Mouse (Mus musculus): Measurements from ENCODE around the gene Cfap61. TPM values are rescaled to one million over a fixed set of nuclear protein-coding genes. Genes with fewer than 3 reads are reported as not detected.
A peak's percentile ranks its signal among the peaks of the same experiment; 100 is the strongest.

The Cfap61 gene
- polyA plus RNA-seq, 1 experiment from 2014 or later = 0.82 TPM

DNA sequence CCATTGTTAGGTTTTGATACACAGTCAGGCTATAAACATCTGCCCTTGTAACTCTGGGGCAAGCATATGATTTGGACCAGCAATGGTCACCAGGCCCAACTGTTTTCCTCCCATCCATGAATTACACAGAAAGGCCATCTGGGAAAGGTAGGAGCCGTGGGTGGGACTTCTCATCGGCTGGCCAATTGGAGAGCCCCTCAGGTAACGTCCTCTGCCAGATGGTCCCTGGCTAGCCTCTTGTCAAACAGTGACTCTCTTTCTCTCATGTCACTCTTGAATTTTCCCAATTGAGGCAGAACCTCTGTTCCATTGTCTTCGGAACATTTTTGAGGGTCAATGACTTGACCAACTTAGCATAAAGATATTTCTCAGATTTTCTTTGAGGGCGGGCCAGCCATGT lies 213.2 kb downstream of the Cfap61 start:
- Histone ChIP-seq H3K4me3 (no peak overlapping the region), H3K9me3 (no peaks in the 10 kb centered on the region), H3K36me3 (no peaks in the 10 kb centered on the region), H3K27me3 (replicated peaks) (no peaks in the 10 kb centered on the region), H3K9ac (no peak overlapping the region), H3K4me1 (no peaks in the 10 kb centered on the region), H3K4me2 (replicated peaks) (no peak overlapping the region), H3K27ac (no peak overlapping the region)
- WGBS = 91% methylated on average over 5 of the region's 5 CpGs
- no peak for ATAC-seq (ENCODE audit: low FRiP score, low read depth)

DNA sequence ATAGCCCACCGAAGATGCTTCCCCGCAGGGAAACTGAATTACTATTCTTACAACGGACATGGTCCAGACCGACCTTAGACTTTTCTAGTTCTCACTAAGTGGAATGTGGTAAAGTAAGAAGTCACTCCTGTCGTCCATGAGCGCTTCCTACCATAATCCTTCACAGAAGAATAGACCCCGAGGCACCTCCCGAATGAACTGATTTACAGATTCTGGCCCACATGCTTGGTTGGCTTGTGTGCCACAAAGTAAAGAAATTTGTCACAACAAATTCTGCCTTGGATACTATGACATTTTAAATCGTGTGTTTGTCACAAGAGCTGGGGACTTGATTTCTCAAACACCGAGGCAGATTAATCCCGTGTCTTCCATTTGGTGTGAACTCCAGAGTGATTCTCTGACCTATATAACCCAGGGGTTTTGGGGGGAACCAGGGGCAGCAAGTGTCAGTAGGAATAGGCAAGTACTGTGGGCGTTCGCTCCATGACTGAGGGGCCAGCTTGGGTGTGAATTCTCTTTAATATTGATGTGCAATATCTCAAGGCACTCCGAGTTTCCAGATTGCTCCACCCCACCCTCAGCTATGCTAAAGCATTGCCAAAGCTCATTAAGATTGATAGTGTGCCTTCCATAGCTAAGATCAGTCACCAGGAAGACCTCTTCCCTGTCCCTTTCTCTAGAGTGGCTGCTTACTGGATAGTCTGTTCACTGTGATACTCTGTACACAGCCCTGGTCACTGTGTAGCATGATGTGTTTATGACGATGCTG lies 214.8 kb downstream of the Cfap61 start:
- no peak overlapping the region for H3K27ac ChIP-seq
- no peaks in the 10 kb centered on the region for H3K4me1 ChIP-seq
- no peak for ATAC-seq (ENCODE audit: low FRiP score, low read depth)
- H3K4me2 ChIP-seq (replicated peaks) = no peak overlapping the region
- H3K27me3 ChIP-seq (replicated peaks) = no peaks in the 10 kb centered on the region
- no peaks in the 10 kb centered on the region for H3K36me3 ChIP-seq
- H3K9me3 ChIP-seq = no peaks in the 10 kb centered on the region
- no peak overlapping the region for H3K4me3 ChIP-seq
- WGBS = 91% methylated on average over 15 of the region's 15 CpGs
- H3K9ac ChIP-seq = no peak overlapping the region

DNA sequence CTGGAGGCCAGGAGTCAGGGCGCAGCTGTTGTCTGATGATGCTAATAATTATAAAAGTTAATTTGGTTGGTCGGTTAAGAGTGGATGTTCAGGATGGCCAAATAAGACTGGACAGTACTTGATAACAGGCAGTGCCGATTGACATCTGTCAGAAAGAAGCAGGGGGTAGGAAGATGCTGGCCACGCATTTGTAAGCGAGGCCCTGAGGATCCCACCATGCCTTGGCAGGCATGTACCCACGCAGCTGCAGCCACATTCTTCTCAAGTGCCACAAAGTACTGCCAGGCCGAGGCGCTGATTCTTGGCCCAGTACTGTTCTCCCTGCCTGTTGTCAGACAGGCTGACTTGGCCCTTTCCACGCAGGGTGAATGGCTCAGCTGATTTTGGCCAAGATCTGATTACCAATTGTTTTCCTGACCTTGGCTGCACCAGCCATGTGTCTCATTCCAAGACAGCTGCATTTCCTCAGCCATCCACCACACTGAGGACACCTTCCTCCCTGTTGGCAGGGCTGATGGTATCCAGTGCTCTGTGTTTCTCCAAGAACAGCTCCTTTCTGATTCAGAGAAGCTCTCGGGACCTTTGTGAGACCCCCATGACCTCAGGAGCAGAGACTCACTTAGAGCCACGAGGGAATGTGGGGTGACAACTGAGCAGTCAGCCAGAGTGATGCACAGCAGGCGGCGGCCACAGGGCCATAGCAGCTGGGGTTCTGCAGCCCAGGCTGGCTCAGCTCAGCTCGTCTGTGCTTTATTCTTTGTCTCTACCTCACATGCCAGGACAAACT lies 233.6 kb downstream of the Cfap61 start:
- Histone ChIP-seq H3K9me3 (no peaks in the 10 kb centered on the region), H3K4me1 (peaks cover 9% of the 10 kb centered on the region; the same call in 1 of the 2 replicates), H3K4me3 (no peak overlapping the region), H3K4me2 (replicated peaks) (no peak overlapping the region), H3K9ac (no peak overlapping the region), H3K27me3 (replicated peaks) (no peaks in the 10 kb centered on the region), H3K36me3 (no peaks in the 10 kb centered on the region), H3K27ac (no peak overlapping the region)
- peak; percentile 48; the same call in 1 of the 2 replicates for ATAC-seq (ENCODE audit: low FRiP score, low read depth)
- WGBS = 58% methylated on average over 14 of the region's 14 CpGs

DNA sequence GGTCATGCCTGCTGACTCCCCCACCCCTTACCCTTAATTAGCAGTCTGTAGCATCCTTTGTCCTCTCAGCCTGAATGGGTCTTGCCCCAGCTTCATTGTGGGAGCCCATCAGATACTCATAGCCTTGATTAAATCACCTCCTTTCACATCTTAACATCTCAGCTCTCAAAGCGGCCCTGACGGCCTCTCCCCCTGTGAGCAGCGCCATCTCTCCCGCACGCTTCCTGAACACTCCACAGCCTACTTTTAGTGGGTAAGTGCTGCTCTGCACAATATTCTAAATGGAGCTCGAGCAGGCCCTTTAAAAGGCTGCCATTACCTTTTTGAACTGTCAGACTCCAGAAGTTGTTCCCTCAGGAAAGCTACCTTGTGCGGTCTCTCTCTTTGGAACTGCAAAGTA lies 234.9 kb downstream of the Cfap61 start:
- Histone ChIP-seq H3K27ac (no peak overlapping the region), H3K4me1 (peaks cover 9% of the 10 kb centered on the region; the same call in 1 of the 2 replicates), H3K36me3 (no peaks in the 10 kb centered on the region), H3K9me3 (no peaks in the 10 kb centered on the region), H3K4me2 (replicated peaks) (no peak overlapping the region), H3K4me3 (no peak overlapping the region), H3K27me3 (replicated peaks) (no peaks in the 10 kb centered on the region), H3K9ac (no peak overlapping the region)
- WGBS = 43% methylated on average over 7 of the region's 7 CpGs
- ATAC-seq (ENCODE audit: low FRiP score, low read depth) = no peak

DNA sequence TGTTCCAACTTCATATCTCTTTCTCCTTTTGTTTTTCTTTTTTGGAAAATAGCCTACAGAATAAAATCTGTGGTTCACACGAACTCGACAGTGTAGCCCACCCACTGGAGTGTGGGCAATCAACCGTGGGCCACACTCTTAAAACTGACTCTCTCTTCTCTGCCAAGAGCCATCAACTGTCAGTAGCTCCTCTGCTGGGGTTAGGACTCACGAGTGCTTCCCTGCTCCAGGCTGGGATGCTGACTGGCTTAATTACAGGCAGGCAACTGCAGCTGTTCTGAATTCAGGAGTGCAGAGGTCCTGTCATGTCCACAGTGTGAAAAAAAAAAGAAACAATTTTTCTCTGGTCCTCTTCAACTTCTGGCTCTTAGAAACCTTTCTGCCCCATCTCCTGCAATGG lies 237.5 kb downstream of the Cfap61 start:
- WGBS = 59% methylated on average over 4 of the region's 4 CpGs

DNA sequence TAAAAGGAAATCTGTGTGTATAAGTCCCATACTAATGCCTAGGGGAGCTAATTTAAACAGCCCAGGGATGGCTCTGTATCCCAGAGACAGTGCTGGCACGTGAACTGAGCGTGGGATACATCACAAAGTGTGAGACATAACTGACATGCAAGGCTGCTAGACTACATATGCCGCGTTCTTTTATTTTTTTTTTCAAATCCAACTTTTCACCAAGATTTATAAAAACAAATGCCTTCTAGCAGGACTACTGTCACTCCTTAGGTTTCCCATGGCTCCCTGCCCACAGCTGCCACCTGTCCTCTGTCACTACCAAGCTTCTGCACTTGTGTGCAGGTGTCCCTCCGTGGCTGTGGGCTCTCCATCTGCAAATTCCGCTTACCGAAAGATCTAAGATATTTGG lies 239.6 kb downstream of the Cfap61 start:
- Histone ChIP-seq H3K9ac (no peak overlapping the region), H3K27me3 (replicated peaks) (no peaks in the 10 kb centered on the region), H3K4me2 (replicated peaks) (no peak overlapping the region), H3K4me3 (no peak overlapping the region), H3K9me3 (0 out of 2 replicates have a peak, but pooled peaks cover 5% of the 10 kb centered on the region), H3K4me1 (no peaks in the 10 kb centered on the region), H3K27ac (no peak overlapping the region), H3K36me3 (no peaks in the 10 kb centered on the region)
- WGBS = 86% methylated on average over 7 of the region's 7 CpGs
- ATAC-seq (ENCODE audit: low FRiP score, low read depth) = no peak

More for the DNA sequence above, 237.5 kb downstream of the Cfap61 start:
- ATAC-seq (ENCODE audit: low FRiP score, low read depth) = no peak
- Histone ChIP-seq H3K9me3 (no peaks in the 10 kb centered on the region), H3K27me3 (replicated peaks) (no peaks in the 10 kb centered on the region), H3K36me3 (no peaks in the 10 kb centered on the region), H3K4me2 (replicated peaks) (no peak overlapping the region), H3K4me1 (peaks cover 9% of the 10 kb centered on the region; the same call in 1 of the 2 replicates), H3K9ac (no peak overlapping the region), H3K4me3 (no peak overlapping the region), H3K27ac (no peak overlapping the region)

DNA sequence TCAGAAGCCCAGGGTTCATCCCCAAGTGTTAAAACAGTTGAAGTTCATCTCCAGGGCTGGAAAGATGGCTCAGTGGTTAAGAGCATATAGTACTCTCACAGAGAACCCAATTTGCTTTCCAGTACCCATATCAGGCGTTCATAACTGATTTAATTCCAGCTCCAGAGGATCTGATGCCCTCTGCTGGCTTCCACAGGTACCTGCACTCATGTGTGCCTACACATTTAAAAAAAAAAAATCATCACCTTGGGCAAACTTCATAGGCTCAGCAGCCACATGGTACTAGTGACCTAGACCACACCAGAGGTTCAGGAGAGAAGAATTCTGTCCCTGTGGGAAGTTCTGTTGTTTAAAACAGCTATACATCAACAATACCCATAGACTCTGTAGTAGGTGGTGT lies 244.1 kb downstream of the Cfap61 start:
- no peaks in the 10 kb centered on the region for H3K27me3 ChIP-seq (replicated peaks)
- H3K4me3 ChIP-seq = no peak overlapping the region
- no peaks in the 10 kb centered on the region for H3K4me1 ChIP-seq
- H3K4me2 ChIP-seq (replicated peaks) = no peak overlapping the region
- no peak for ATAC-seq (ENCODE audit: low FRiP score, low read depth)
- H3K27ac ChIP-seq = no peak overlapping the region
- 0 out of 2 replicates have a peak, but pooled peaks cover 5% of the 10 kb centered on the region for H3K9me3 ChIP-seq
- H3K36me3 ChIP-seq = no peaks in the 10 kb centered on the region
- 80% methylated on average over 1 of the region's 1 CpGs for WGBS
- H3K9ac ChIP-seq = no peak overlapping the region

DNA sequence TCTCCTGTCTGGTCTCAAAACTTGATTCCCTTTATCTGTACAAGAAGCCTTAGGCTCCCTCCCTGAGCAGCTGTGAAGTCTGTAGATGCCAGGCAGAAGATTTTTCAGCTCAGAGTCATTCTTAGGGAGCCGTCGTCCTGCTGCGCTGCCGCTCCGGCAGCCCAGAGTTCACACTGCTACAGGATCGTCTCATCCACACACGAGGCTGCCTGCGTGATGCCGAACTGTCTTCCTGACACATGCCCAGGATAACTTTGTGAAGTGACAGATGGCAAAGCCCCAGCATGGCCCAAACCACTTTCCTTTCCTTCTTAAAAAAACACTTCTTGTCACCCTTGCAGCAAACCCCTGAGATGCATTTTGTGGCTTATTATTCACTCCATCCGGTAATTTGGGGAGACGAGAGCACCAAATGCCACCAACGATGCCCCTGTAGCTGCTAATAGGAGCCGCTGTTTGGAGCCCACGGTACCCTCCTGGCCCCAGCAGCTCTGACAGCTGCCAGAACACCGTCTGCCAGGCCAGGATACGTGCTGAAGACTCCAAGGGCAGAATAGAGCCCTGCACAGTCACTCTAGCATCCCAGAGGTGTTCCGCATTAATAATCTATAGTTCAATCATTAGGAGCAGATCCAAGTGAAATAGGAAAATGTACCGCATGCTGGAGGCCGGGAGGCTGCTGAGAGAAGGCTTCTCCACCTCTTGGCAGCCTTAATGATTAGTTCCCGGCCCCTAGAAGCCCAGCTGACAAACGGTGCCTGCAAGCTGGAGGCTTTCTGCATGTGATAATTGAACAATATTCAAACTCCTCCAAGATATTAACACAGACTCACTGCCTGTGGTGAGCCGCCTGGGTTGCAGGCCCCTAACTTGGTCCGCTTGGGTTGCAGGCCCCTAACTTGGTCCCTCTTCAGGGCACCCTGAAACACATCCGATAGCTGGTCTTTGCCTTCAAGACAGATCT lies 249.5 kb downstream of the Cfap61 start:
- H3K4me2 ChIP-seq (replicated peaks) = no peak overlapping the region
- no peak overlapping the region for H3K4me3 ChIP-seq
- no peaks in the 10 kb centered on the region for H3K9me3 ChIP-seq
- H3K27ac ChIP-seq = no peak overlapping the region
- 82% methylated on average over 24 of the region's 24 CpGs for WGBS
- H3K4me1 ChIP-seq = no peaks in the 10 kb centered on the region
- no peak for ATAC-seq (ENCODE audit: low FRiP score, low read depth)
- H3K9ac ChIP-seq = no peak overlapping the region
- H3K27me3 ChIP-seq (replicated peaks) = no peaks in the 10 kb centered on the region
- H3K36me3 ChIP-seq = no peaks in the 10 kb centered on the region

DNA sequence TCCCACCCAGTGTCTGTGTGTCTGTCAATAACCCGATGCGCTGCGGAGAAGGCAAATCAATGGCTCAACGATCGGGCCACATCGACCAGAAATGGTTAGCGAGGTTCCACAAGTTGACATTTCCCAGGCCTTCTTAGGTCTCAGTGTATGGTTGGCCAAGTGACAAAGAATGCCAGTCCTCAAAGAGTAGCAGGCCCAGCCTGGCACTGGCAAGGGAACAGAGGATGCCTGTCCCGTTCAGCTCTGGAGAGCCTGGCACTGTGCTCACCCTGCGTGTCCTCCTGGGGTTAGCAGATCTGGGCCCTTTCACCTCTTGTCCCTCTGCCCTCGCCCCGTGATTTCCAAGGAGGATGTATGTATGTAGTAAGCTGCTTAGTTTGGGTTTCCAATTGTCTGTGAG lies 261.5 kb downstream of the Cfap61 start:
- Histone ChIP-seq H3K36me3 (no peaks in the 10 kb centered on the region), H3K9me3 (no peaks in the 10 kb centered on the region), H3K9ac (no peak overlapping the region), H3K4me3 (no peak overlapping the region), H3K4me1 (no peaks in the 10 kb centered on the region), H3K4me2 (replicated peaks) (no peak overlapping the region), H3K27ac (no peak overlapping the region), H3K27me3 (replicated peaks) (no peaks in the 10 kb centered on the region)
- WGBS = 96% methylated on average over 11 of the region's 11 CpGs
- no peak for ATAC-seq (ENCODE audit: low FRiP score, low read depth)

DNA sequence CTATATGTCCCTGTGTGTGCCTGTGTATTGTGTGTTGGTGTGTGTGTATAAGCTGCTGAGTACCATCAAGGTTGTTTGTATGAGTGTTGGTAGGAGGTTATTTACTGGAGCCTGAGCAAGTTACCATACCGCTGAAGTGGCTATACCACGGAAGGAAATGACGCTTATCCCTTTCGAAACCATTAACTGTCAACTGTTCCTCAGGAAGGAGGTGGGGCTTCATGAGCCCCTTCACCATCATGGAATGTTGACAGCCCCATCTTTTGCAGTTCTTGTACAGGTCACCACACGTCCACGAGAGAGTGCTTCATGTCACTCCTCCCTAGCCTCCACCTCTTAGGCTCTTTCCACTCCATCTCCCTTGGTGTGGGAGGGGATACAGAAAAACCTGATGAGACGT lies 263.4 kb downstream of the Cfap61 start:
- Histone ChIP-seq H3K4me1 (no peaks in the 10 kb centered on the region), H3K9me3 (no peaks in the 10 kb centered on the region), H3K9ac (no peak overlapping the region), H3K27ac (no peak overlapping the region), H3K4me2 (replicated peaks) (no peak overlapping the region), H3K27me3 (replicated peaks) (no peaks in the 10 kb centered on the region), H3K36me3 (no peaks in the 10 kb centered on the region), H3K4me3 (no peak overlapping the region)
- 87% methylated on average over 7 of the region's 7 CpGs for WGBS
- ATAC-seq (ENCODE audit: low FRiP score, low read depth) = no peak

DNA sequence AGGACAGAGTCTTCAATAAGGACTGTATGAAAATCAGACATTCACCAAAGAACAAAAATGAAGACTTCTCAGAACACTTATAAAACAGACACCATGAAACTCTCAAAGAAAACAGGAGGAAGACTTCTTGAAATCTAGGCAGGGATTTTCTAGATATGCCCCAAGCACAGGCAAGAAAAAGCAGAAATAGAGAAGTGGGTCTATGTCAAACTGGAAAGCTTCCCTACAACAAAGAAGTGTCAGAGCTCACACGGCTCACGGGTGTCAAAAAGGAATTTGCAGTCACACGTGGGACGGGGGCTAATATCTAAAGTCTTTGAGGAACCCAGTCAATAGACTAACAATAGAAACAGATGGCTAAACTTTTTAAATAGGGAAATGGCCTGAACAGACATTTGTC lies 276.4 kb downstream of the Cfap61 start:
- Histone ChIP-seq H3K27ac (no peak overlapping the region), H3K4me2 (replicated peaks) (no peak overlapping the region), H3K4me1 (peaks cover 12% of the 10 kb centered on the region), H3K9ac (no peak overlapping the region), H3K27me3 (replicated peaks) (peaks cover 6% of the 10 kb centered on the region; the same call in 1 of the 2 replicates), H3K4me3 (no peak overlapping the region), H3K9me3 (no peaks in the 10 kb centered on the region), H3K36me3 (no peaks in the 10 kb centered on the region)
- WGBS = 23% methylated on average over 4 of the region's 4 CpGs
- ATAC-seq (ENCODE audit: low FRiP score, low read depth) = no peak

DNA sequence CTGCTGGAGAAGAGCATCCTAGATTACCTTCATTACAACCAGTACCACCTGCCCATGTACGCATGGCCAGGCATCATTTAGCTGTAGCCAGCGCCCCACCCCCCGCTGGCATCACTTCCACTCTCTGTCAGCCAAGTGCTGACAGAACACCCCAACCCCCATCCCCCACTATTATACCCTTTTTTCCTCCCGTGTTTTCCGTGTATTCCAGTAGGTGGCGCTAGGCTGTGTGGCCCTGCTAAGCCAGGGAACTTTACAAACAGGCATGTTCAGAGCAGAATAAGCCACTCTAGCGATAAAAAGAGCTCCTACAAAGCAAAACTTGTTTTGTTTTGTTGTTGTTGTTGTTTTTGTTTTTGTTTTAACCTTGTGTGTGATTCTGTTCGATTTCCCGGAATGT lies 280.1 kb downstream of the Cfap61 start:
- WGBS = 3% methylated on average over 9 of the region's 9 CpGs
- Histone ChIP-seq H3K4me2 (replicated peaks) (no peak overlapping the region), H3K36me3 (no peaks in the 10 kb centered on the region), H3K27ac (no peak overlapping the region), H3K9ac (no peak overlapping the region), H3K9me3 (no peaks in the 10 kb centered on the region), H3K4me3 (no peak overlapping the region), H3K27me3 (replicated peaks) (peaks cover 22% of the 10 kb centered on the region), H3K4me1 (peaks cover 39% of the 10 kb centered on the region)
- ATAC-seq (ENCODE audit: low FRiP score, low read depth) = no peak

Data from neural tube, embryonic 12.5 days (tissue).